In the genomic region with DNA sequence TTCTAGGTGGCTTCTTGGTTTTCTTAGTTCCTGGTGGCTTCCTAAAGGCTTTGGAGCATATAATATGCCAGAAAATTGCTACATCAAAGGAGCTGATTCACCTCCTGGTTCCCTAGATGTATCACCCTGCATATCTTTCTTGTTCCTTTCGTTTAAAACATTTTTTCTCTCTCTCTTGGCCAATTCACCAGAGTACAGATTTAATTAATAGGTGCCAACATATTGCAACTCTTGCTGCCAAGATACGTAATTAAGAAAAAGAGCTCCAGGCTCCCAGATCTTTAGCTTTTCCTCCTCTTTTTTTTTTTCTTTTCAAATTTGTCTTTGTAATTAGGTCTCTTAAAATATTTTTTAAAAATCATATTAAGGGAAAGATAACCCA, we compare ENCODE assay signal across 9 mouse cellular contexts.
"Had no signal": no experiment of that assay in that cellular context is flagged by ENCODE, and none has a peak within 500 bp of the region (broad histone marks: within the 10 kb centered on the region; RNA-seq: fewer than 3 reads in every experiment).

No protein-coding gene starts in this region.

- H3K4me2 ChIP-seq: kidney, embryonic 15.5 days; limb, embryonic 12.5 days; neural tube, embryonic 12.5 days; stomach, embryonic 15.5 days had no signal

- H3K4me3 ChIP-seq: kidney, embryonic 15.5 days; limb, embryonic 12.5 days; neural tube, embryonic 12.5 days; stomach, embryonic 15.5 days had no signal

- H3K36me3 ChIP-seq: kidney, embryonic 15.5 days; limb, embryonic 12.5 days; neural tube, embryonic 12.5 days; stomach, embryonic 15.5 days had no signal

- H3K9ac ChIP-seq: kidney, embryonic 15.5 days; limb, embryonic 12.5 days; liver, embryonic 14.5 days; neural tube, embryonic 12.5 days; stomach, embryonic 15.5 days had no signal

- H3K27ac ChIP-seq: kidney, embryonic 15.5 days; limb, embryonic 12.5 days; liver, embryonic 14.5 days; neural tube, embryonic 12.5 days; stomach, embryonic 15.5 days had no signal

- H3K4me1 ChIP-seq: kidney, embryonic 15.5 days; limb, embryonic 12.5 days; neural tube, embryonic 12.5 days; stomach, embryonic 15.5 days had no signal

- DNase-seq: kidney, adult 2 months; liver; retina, postnatal 1 day; thymus, postnatal 36 days had no signal

- H3K27me3 ChIP-seq: kidney, embryonic 15.5 days; limb, embryonic 12.5 days; neural tube, embryonic 12.5 days; stomach, embryonic 15.5 days had no signal

- H3K9me3 ChIP-seq: kidney, embryonic 15.5 days; limb, embryonic 12.5 days; neural tube, embryonic 12.5 days; stomach, embryonic 15.5 days had no signal
